Mouse (Mus musculus): Measurements from ENCODE around the gene Cplx3.
A peak's percentile ranks its signal among the peaks of the same experiment; 100 is the strongest.

Gene Cplx3

DNA sequence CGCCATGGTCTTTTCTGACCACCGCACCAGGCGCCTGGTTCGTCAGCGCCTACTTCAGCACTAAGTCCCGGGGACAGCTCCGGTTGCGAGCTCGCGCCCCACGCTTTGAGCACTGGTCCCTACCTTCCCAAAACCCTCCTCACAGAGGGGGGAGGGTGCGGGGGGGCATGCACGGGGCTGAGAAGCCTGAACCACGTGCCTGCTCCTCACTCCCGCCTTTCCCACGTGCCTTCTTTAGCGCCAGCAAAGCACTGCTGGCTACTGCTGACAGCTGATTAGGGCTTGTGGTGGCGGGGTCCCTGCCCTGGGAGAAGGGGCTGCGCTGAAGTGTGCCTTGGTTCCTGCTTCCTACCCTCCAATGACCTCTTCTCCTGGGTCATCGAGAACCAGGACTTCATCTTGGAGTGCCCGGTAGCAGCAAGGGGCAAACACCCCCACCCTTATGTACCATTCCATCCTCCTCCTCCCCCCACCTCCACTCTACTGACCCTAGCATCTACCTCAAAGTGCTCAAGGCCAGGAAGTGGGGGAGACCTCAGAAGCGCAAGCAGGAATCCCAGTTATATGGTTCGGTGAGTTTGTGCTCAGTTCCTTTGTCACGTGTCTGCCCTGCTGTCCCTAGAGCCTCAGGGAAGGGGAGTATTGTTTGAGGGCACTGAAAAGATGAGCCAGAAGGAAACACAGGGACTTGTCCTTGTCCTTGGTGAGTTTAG is at the start of gene Cplx3:
Gene Cplx3, minus strand, starts transcription at position 143 of the 713 bp plus-strand sequence.
- DNase-seq (ENCODE audit: low read depth, low spot score): no peak

DNA sequence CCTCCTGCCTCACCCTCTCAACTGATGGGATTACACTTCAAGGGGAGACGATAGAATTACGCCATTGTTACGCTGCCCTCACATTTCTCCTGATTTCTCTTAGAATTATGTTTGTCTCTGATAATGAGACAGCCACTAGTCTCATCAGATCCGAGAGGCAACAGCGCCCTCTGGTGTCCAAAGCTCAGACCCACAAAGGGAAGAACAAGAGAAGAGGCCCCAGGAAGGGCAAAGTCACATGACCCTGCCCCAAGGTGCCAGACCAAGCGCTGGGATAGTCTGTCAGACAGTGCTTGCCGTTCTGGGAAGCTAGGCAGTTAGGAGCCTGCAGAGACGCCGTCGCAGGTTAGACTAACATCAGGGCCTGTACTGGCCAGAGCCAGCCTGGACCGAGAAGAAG is 49.7 kb upstream of the Cplx3 start:
- peak; percentile 70 for DNase-seq (ENCODE audit: low read depth, low spot score)

DNA sequence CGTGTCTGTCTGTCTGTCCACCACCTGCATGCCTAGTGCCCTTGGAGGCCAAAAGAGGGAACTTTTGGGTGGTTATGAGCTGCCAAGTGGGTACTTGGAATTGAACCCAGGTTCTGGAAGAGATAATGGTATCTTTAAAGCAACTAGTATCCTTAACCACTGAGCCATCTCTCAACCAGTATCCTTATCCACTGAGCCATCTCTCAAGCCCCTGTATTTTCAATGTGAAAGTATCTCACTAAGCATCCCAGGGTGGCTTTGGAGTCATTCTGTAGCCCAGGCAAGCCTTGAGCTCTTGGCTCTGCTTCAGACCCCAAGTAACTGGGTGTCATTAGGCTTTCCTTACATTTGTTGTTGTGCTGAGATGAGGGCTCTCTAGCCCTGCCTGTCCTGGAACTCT is 48.9 kb upstream of the Cplx3 start:
- no peak for DNase-seq (ENCODE audit: low read depth, low spot score)

DNA sequence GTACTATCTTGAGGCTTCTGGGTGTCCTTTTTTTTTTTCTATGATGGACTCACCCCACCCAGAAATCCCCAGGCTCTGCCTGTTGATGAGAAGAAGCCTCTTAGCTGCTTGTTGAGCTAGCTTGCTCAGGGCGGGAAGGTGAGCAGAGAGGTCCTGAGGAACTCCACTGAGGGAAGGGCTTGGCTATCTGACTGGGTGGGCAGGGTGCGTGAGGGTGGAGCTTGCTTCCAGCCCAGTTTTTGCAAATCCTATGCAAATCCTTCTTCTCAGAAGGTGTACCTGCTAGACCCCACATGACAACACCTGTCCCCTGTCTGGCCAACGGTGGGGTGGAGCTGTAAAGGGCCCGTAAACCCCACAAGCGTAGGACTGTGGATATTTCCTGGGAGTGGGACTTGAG is 47.2 kb upstream of the Cplx3 start, which contains the start of gene Csk:
Gene Csk, minus strand, starts transcription at position 349 of the 400 bp plus-strand sequence.
- DNase-seq (ENCODE audit: low read depth, low spot score): no peak

- DNase-seq (ENCODE audit: low read depth, low spot score): no peak
Observed at GRCm38 (mm10) chr9:57652855-57653254, 46.8 kb upstream of the Cplx3 start.

GRCm38 (mm10) chr9:57652351-57652750 is 46.3 kb upstream of the Cplx3 start:
- no peak for DNase-seq (ENCODE audit: low read depth, low spot score)

DNA sequence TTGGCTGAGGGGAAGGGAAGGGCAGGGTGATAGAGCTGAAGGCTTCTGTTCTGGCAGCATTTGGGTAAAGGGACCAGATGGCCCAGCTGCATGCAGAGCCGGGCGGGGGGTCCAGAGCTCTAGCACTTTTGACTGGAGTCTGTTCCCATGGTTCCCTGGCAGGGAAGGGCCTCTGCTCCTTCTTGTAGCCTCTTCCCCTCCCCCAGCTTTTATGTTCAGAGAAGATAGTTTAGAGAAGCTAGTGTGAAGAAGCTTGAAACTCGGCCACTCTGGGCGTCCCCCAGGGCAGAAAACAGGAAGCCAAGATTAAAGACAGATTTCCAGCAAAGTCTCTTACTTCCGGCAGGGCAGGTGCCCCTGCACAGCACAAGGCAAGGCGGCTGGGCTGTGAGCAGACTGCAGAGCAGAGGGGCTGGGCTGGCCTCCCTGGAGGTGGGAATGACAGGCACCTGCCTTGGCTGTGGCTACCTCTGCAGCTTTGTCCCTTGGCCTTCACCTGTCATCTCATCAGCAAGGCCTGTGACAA is 44.8 kb upstream of the Cplx3 start:
- DNase-seq (ENCODE audit: low read depth, low spot score): no peak

GRCm38 (mm10) chr9:57650130-57650785 is 44.2 kb upstream of the Cplx3 start:
- DNase-seq (ENCODE audit: low read depth, low spot score): no peak

DNA sequence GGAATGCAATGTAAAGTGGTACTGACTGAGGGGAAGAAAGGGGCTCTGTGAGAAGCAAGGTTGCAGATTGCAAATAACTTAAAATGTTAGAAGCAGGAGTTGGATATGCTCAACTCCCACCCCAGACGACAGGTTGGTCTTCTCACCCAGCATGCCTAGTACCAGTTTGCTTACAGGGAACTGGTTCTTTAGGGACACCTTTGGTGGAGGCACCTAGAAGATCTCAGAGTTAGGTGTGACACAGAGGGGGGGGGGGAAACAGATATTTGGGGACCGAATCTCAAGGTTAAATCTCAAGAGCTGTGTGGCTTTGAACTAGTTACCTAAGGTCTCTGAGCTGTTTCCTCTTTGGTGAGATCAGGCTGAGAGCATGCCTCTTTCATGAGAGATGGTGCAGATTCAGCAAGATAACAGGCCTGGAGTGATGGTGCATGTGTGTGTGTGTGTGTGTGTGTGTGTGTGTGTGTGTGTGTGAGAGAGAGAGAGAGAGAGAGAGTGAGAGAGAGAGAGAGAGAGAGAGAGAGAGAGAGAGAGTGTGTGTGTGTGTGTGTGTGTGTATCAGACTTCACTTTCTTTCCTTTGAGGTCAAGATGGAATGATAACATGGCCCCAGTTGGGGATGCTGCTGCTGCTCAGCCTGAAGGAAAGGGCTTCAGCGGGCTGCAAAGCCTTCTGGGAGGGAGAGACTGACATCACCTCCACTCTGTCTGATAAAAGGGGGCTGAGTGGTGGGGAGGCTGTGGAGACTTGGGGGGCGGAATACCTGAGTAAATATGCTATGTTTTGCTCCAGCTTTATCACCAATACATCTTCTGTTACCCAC is 41.4 kb upstream of the Cplx3 start:
- no peak for DNase-seq (ENCODE audit: low read depth, low spot score)

DNA sequence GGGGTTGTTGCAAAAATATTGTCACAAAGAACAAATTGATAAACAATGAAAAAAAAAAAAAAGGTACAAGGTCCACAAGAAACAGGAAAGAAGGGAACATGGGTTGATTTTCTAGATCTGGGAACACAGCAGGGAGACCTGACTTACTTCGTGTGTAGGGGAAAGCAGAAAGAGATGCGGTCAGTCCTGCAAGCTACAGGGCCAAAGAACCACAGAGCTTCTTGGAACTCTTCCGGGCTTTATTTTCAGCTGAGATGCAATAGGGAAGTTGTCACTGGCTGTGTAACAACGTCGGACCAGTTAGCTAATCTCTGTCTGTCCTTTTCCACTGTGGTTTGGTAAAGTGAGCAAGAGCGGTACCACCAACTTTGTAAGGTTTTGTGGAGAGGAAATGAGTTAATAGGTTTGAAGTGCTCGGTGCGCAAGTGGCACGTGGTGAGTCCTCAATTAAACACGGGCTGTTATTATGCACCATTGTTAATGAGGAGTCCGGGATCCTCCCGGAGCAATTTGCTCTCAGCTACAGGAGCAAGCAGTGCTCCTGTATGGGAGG is 40.5 kb upstream of the Cplx3 start:
- no peak for DNase-seq (ENCODE audit: low read depth, low spot score)

DNA sequence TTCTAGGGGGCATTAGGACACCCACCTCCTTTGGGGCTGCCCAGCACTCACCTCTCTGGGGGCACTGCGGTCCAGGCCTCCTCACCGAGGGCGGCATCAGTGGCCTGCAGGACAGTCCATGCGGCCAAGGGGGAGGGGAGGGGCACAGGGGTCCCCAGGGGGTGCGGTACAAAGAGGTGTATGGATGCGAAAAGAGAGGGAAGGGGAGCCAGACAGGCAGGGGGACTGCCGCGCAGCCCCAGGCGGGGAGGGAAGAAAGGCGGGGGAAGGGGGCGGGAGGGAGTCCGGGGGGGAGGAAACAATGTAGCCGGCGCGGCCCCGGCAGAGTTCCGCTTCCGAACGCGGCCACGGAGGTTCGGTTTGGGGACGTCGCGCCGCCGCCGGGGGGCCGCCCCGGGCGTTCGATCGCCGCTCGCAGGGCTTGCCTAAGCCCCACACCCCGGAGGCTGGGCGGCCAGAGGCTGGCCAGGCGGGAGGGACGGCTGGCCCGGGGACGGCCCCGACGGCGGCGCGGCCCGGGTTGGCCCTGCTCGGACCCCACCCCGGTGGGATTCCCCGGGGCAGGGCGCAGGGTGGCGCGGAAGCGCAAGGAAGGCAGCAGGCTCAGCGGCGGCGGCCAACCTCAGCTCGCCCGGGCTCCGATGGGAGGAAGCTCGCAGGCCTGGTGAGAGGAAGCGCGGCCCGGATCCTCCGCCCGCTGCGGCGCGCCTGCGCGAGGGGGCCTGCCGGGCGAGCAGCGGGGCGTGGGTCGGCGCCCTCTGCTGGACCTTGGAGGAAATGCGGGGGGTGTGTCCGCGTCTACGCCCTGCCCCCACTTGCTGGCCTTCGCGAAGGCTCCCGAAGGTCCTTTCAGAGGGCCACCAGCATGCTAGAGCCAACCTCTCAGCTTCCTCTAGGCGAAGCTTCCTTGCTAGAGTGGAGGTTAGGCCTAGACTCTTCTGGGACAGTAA is 39.1 kb upstream of the Cplx3 start:
- peak; percentile 76 for DNase-seq (ENCODE audit: low read depth, low spot score)

- no peak for DNase-seq (ENCODE audit: low read depth, low spot score)
Observed at GRCm38 (mm10) chr9:57644442-57644943, 38.4 kb upstream of the Cplx3 start.

DNA sequence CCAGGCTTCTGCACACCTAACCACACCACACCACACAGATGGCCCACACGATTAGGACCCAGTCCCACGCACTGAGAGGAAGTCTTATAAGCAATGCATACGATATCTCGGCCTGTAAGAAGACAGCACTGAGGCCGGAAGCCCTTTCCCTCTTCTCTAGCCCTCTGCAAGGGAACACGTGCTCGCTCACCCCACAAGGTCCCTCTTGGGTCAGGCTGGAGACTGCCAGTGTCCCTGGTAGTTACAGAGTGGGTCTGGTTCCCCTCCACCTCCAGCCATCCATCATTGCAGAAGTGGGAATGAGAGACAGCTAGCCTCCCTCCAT is 37.7 kb upstream of the Cplx3 start:
- no peak for DNase-seq (ENCODE audit: low read depth, low spot score)

GRCm38 (mm10) chr9:57643169-57643855 is 37.2 kb upstream of the Cplx3 start:
- no peak for DNase-seq (ENCODE audit: low read depth, low spot score)

DNA sequence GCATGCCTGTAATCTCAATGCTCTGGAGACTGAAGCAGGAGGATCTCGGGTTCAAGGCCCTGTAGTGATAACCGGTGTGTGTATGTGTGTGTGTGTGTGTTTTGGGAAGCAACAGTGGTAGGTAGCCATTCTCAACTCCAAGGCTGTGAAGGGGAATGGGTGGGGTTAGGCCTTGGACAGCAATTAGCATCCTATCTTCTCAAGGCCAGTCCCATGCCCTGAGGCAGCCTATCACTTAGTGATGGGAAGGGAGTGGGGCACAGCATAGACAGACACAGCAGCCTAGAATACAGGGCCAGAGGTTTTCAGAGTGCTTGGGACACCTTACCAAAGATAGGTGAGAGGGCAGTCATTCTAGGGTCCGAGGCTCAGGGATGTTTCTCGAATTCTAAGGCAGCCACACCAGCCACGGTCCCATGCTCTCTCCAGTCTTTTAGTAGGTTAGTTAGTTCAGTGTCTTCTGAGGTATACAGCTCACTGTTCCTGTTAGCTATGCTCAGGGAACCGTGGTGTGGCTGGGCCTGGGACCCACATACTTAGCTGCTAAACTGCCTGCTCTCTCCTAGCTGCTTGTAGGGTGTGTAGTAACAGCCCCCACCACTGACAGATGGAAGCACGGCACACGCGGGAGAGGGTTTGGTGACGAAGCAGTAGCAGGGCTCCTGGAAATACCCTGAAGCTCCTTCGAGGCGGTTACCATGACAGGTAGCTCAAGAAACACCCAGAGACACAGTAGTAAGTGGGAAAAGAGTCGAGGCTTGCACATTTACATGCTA is 35.9 kb upstream of the Cplx3 start:
- DNase-seq (ENCODE audit: low read depth, low spot score): no peak

- DNase-seq (ENCODE audit: low read depth, low spot score): no peak
Observed at GRCm38 (mm10) chr9:57641022-57641421, 34.9 kb upstream of the Cplx3 start.

DNA sequence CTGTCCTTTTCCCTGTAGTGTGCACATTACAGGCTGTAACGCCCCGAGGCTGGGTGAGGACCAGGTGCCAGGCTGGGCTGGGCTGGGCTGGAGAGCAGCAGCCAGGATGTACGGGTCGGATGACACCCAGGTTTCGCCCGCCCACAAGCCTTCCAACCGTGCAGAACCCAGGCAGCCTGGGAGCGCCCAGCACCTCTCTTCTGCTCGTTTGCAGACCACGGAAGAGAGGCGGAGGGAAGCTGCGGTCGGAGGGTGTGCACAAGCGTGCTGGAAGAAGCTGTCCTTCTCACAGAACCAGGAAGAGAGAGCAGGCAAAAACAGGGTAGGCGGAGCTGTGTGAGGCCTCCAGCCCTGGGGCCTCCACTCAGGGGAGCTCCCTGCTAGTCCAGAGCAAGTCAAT is 34.3 kb upstream of the Cplx3 start:
- DNase-seq (ENCODE audit: low read depth, low spot score): no peak

DNA sequence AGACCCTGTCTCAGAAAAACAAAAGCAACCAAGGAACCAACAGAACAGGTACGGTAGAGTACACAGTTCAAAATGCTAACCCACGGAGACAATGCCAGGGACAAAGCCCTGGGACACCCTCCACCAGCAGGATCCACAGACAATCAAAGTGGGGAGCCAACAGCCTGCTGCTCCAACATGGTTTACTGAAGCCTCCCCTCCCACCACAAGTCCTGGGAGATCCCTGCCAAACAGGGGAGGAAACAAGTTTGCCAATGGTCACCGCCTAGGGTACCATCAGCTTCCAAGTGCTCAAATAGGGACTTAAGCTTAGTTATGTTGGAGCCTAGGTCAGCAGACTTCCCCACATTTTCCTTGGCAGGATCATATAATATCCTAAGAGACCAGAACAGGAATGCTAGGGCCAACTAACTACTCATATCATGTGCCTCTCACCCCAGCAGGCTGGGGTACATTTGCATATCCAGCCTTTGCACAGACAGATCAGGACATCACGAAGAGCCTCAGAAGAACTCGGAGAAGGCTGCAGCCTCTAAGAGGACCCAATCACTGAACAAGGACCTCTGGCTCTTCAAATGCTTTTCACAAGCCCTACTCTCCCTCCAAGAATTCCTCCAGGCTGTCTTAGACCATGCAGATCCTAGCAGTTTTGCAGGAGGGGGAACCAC is 33.7 kb upstream of the Cplx3 start:
- DNase-seq (ENCODE audit: low read depth, low spot score): no peak

Measured in brain, embryonic 18.5 days (tissue).